Mouse (Mus musculus): ENCODE results near the gene Lypd3. TPM values are rescaled to one million over a fixed set of nuclear protein-coding genes. Genes with fewer than 3 reads are reported as not detected.

Gene Lypd3
- 0.31 and 0.49 TPM in 2 replicates for polyA plus RNA-seq (2015; fragmentation: Nextera tagmentation; extraction: Ambion mirVana)

- H3K27me3 ChIP-seq (replicated peaks) = peaks cover 48% of the 10 kb centered on the region
- no peaks in the 10 kb centered on the region for H3K36me3 ChIP-seq (replicated peaks)
- peak within 1 kb of the TSS; percentile 17; the same call in 1 of the 2 replicates for H3K4me3 ChIP-seq
- no peak within 1 kb of the TSS for H3K9ac ChIP-seq
- no peak within 1 kb of the TSS for H3K27ac ChIP-seq
- WGBS = 16% methylated on average over 15 of the region's 15 CpGs
- H3K4me2 ChIP-seq = peak within 1 kb of the TSS; percentile 84
- no peak for ATAC-seq (replicated peaks)
- no peaks in the 10 kb centered on the region for H3K9me3 ChIP-seq
- peaks cover 17% of the 10 kb centered on the region for H3K4me1 ChIP-seq
Measured at GRCm38 (mm10) chr7:24636264-24636663, at the start of gene Lypd3. TSS of gene Lypd3 (plus strand) at chr7:24636550.

- H3K27ac ChIP-seq = peak overlapping the region; percentile 69
Measured at GRCm38 (mm10) chr7:24586828-24587227, 49.5 kb upstream of the Lypd3 start.

GRCm38 (mm10) chr7:24587330-24588105 is 48.8 kb upstream of the Lypd3 start, which contains the start of the genes Ethe1 and Zfp575:
TSS of gene Ethe1 (plus strand) at chr7:24587543.
TSS of gene Zfp575 (minus strand) at chr7:24587641.
- Histone ChIP-seq H3K9ac (peak within 1 kb of the TSS; percentile 85), H3K4me2 (peak within 1 kb of the TSS; percentile 57), H3K9me3 (no peaks in the 10 kb centered on the region), H3K4me1 (peaks cover 14% of the 10 kb centered on the region; the same call in 1 of the 2 replicates), H3K36me3 (replicated peaks) (no peaks in the 10 kb centered on the region), H3K27ac (peak within 1 kb of the TSS; percentile 69), H3K27me3 (replicated peaks) (peaks cover 17% of the 10 kb centered on the region), H3K4me3 (peak within 1 kb of the TSS; percentile 55)
- 7% methylated on average over 30 of the region's 30 CpGs for WGBS
- peak; percentile 83 for ATAC-seq (replicated peaks)

More at GRCm38 (mm10) chr7:24586828-24587227, 49.5 kb upstream of the Lypd3 start:
- no peaks in the 10 kb centered on the region for H3K9me3 ChIP-seq
- peaks cover 17% of the 10 kb centered on the region for H3K27me3 ChIP-seq (replicated peaks)
- peak; percentile 75 for ATAC-seq (replicated peaks)
- H3K4me1 ChIP-seq = peaks cover 10% of the 10 kb centered on the region; the same call in 1 of the 2 replicates
- H3K4me3 ChIP-seq = peak overlapping the region; percentile 55
- WGBS = 10% methylated on average over 8 of the region's 8 CpGs
- no peaks in the 10 kb centered on the region for H3K36me3 ChIP-seq (replicated peaks)
- H3K9ac ChIP-seq = peak overlapping the region; percentile 85
- H3K4me2 ChIP-seq = peak overlapping the region; percentile 57

- WGBS = 86% methylated on average over 13 of the region's 13 CpGs
- Histone ChIP-seq H3K27ac (no peak overlapping the region), H3K9ac (no peak overlapping the region), H3K4me2 (no peak overlapping the region), H3K36me3 (replicated peaks) (no peaks in the 10 kb centered on the region), H3K27me3 (replicated peaks) (peaks cover 17% of the 10 kb centered on the region), H3K9me3 (no peaks in the 10 kb centered on the region), H3K4me1 (peaks cover 23% of the 10 kb centered on the region), H3K4me3 (no peak overlapping the region)
- no peak for ATAC-seq (replicated peaks)
Measured at GRCm38 (mm10) chr7:24588336-24588735, 48.0 kb upstream of the Lypd3 start.

GRCm38 (mm10) chr7:24591735-24592134 is 44.6 kb upstream of the Lypd3 start:
- Histone ChIP-seq H3K4me3 (no peak overlapping the region), H3K27ac (no peak overlapping the region), H3K9me3 (no peaks in the 10 kb centered on the region), H3K36me3 (replicated peaks) (no peaks in the 10 kb centered on the region), H3K27me3 (replicated peaks) (0 out of 2 replicates have a peak, but pooled peaks cover 6% of the 10 kb centered on the region), H3K9ac (no peak overlapping the region), H3K4me1 (peaks cover 33% of the 10 kb centered on the region), H3K4me2 (no peak overlapping the region)
- no peak for ATAC-seq (replicated peaks)
- WGBS = 77% methylated on average over 5 of the region's 5 CpGs

- no peak overlapping the region for H3K9ac ChIP-seq
- 0 out of 2 replicates have a peak, but pooled peaks cover 6% of the 10 kb centered on the region for H3K27me3 ChIP-seq (replicated peaks)
- H3K27ac ChIP-seq = 0 out of 2 replicates have a peak overlapping the region, but pooled peaks have one; percentile 24
- 66% methylated on average over 4 of the region's 4 CpGs for WGBS
- no peaks in the 10 kb centered on the region for H3K36me3 ChIP-seq (replicated peaks)
- H3K4me2 ChIP-seq = no peak overlapping the region
- H3K4me1 ChIP-seq = peaks cover 30% of the 10 kb centered on the region
- H3K9me3 ChIP-seq = no peaks in the 10 kb centered on the region
- no peak overlapping the region for H3K4me3 ChIP-seq
- no peak for ATAC-seq (replicated peaks)
Measured at GRCm38 (mm10) chr7:24592163-24592562, 44.2 kb upstream of the Lypd3 start.

- no peak overlapping the region for H3K9ac ChIP-seq
- WGBS = 72% methylated on average over 6 of the region's 6 CpGs
- no peak overlapping the region for H3K4me3 ChIP-seq
- peaks cover 27% of the 10 kb centered on the region for H3K4me1 ChIP-seq
- ATAC-seq (replicated peaks) = no peak
- no peaks in the 10 kb centered on the region for H3K36me3 ChIP-seq (replicated peaks)
- H3K27me3 ChIP-seq (replicated peaks) = 0 out of 2 replicates have a peak, but pooled peaks cover 6% of the 10 kb centered on the region
- H3K9me3 ChIP-seq = no peaks in the 10 kb centered on the region
- H3K4me2 ChIP-seq = no peak overlapping the region
- H3K27ac ChIP-seq = 0 out of 2 replicates have a peak overlapping the region, but pooled peaks have one; percentile 24
Measured at GRCm38 (mm10) chr7:24592781-24593180, 43.6 kb upstream of the Lypd3 start.

- Histone ChIP-seq H3K36me3 (replicated peaks) (no peaks in the 10 kb centered on the region), H3K4me2 (peak overlapping the region; percentile 81), H3K9ac (peak overlapping the region; percentile 60), H3K4me1 (peaks cover 27% of the 10 kb centered on the region), H3K9me3 (no peaks in the 10 kb centered on the region), H3K27ac (no peak overlapping the region), H3K27me3 (replicated peaks) (0 out of 2 replicates have a peak, but pooled peaks cover 6% of the 10 kb centered on the region), H3K4me3 (peak overlapping the region; percentile 52)
- peak; percentile 89 for ATAC-seq (replicated peaks)
- WGBS = 2% methylated on average over 39 of the region's 39 CpGs
Measured at GRCm38 (mm10) chr7:24593621-24594308, 42.6 kb upstream of the Lypd3 start.

- Histone ChIP-seq H3K36me3 (replicated peaks) (no peaks in the 10 kb centered on the region), H3K27me3 (replicated peaks) (0 out of 2 replicates have a peak, but pooled peaks cover 6% of the 10 kb centered on the region), H3K27ac (no peak overlapping the region), H3K9me3 (no peaks in the 10 kb centered on the region), H3K9ac (peak overlapping the region; percentile 60; the same call in 1 of the 2 replicates), H3K4me2 (peak overlapping the region; percentile 81), H3K4me3 (peak overlapping the region; percentile 52), H3K4me1 (peaks cover 27% of the 10 kb centered on the region)
- 4% methylated on average over 13 of the region's 13 CpGs for WGBS
- ATAC-seq (replicated peaks) = peak; percentile 35
Measured at GRCm38 (mm10) chr7:24594309-24594803, 42.0 kb upstream of the Lypd3 start.

GRCm38 (mm10) chr7:24595464-24595863 is 40.9 kb upstream of the Lypd3 start:
- Histone ChIP-seq H3K4me1 (peaks cover 27% of the 10 kb centered on the region), H3K36me3 (replicated peaks) (no peaks in the 10 kb centered on the region), H3K9me3 (no peaks in the 10 kb centered on the region), H3K27me3 (replicated peaks) (0 out of 2 replicates have a peak, but pooled peaks cover 6% of the 10 kb centered on the region), H3K4me3 (no peak overlapping the region), H3K27ac (no peak overlapping the region), H3K9ac (no peak overlapping the region), H3K4me2 (no peak overlapping the region)
- no peak for ATAC-seq (replicated peaks)
- 70% methylated on average over 2 of the region's 2 CpGs for WGBS

- no peak for ATAC-seq (replicated peaks)
- Histone ChIP-seq H3K27ac (no peak overlapping the region), H3K36me3 (replicated peaks) (no peaks in the 10 kb centered on the region), H3K4me3 (no peak overlapping the region), H3K27me3 (replicated peaks) (0 out of 2 replicates have a peak, but pooled peaks cover 6% of the 10 kb centered on the region), H3K4me1 (peaks cover 16% of the 10 kb centered on the region), H3K4me2 (no peak overlapping the region), H3K9ac (no peak overlapping the region), H3K9me3 (no peaks in the 10 kb centered on the region)
- 72% methylated on average over 4 of the region's 4 CpGs for WGBS
Measured at GRCm38 (mm10) chr7:24598121-24598520, 38.2 kb upstream of the Lypd3 start.

Measured in midbrain, embryonic 15.5 days (tissue).